Mouse (Mus musculus) liver, adult 2 months (tissue): ENCODE measurements around the gene Fermt2.

ENCODE experiments used
- CTCF ChIP-seq: fragments of 200-500 bp; IDR thresholded peaks from 2 replicates; pipeline ENCODE4 v1.5.1; 2011; ENCODE audit warnings: low read depth, low read length, control low read depth
- POLR2A ChIP-seq: fragments of 200-500 bp; IDR thresholded peaks from 2 replicates; pipeline ENCODE4 v1.6.1; 2011; ENCODE audit warnings: low read length, control low read depth; ENCODE audit not compliant: insufficient read depth; ENCODE audit errors: extremely low read depth

- no peak for TF ChIP-seq CTCF
- TF ChIP-seq POLR2A = no peak
Observed at GRCm38 (mm10) chr14:45453538-45454233, 76.2 kb downstream of the Fermt2 start.
